In the genomic region with DNA sequence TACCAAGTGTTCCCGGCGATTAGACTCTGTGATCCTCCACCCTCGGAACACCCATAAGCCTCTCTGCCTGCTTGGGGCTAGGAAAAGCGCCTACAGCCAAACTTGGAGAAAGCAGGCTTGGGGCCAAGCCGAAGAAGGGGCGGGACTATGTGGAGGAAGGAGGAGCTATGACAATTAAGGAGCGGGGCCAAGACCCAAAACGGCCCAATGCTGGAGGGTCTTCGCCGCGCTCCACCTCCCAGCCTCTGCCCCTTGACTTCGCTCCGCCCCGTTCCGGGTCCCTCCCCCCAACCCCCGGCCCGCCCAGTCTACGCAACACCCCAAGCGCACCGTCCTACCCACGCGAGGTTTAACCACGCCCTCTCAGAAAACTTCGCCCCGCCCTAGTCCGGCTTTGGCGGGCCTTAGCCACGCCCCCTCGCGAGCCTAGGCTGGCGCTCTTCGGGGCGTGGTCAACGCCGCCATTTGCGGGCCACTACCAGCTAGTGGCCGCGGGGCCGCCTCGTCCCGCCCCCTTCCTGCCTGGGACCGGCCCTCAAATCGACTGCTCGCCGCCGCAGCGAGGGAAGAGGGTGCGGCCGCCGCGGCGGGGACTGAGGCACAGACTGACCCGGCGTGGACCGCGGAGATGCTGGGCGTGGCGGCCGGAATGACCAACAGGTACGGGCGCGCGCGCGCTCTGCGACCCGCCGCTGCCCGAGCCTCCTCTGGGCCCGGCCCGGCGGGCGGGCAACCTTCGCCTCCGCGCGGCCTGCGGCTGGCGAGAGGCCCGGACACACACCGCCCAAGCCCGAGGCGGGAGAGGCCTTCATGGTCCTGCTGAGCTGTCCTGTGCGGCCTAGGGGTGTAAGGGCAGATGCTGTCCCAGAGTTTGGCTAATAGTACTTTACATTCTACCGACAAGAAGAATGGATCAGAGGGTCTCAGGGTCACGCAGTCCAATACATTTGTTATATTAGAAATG, we compare ENCODE assay signal across 8 mouse cellular contexts. TPM values are rescaled to one million over a fixed set of nuclear protein-coding genes. Genes with fewer than 3 reads are reported as not detected.
DNase-seq lines count a peak whose midpoint lies in the region; ATAC-seq and TF ChIP-seq lines count a peak whose summit lies in the region.

Lims1 (plus strand) TSS at position 439 of the 964 bp plus-strand sequence.

- ATAC-seq in embryonic facial prominence, embryonic 14.5 days (ENCODE audit: low read depth), result peak; percentile 98
- ATAC-seq in limb, embryonic 13.5 days (ENCODE audit: low FRiP score, low read depth), result peak; percentile 100
- peak; percentile 98 for ATAC-seq in midbrain, embryonic 16.5 days

- no peak; the same call in 1 of the 2 replicates for TF ChIP-seq EP300 in heart, adult 2 months (IDR thresholded peaks at IDR 0.05; ENCODE audit: insufficient read depth, low read depth, low read length)

- peaks cover 17% of the 10 kb centered on the region for H3K4me1 ChIP-seq in embryonic facial prominence, embryonic 14.5 days (ENCODE audit: control insufficient read depth, insufficient read depth, low read length)
- peaks cover 5% of the 10 kb centered on the region for H3K4me1 ChIP-seq in heart, adult 2 months (ENCODE audit: control insufficient read depth, insufficient read depth, low read length)
- H3K4me1 ChIP-seq in limb, embryonic 13.5 days, result peaks cover 24% of the 10 kb centered on the region
- H3K4me1 ChIP-seq in midbrain, embryonic 16.5 days (ENCODE audit: control insufficient read depth, insufficient read depth, low read length), result peaks cover 22% of the 10 kb centered on the region

- peak within 1 kb of the TSS; percentile 87 for H3K4me3 ChIP-seq in embryonic facial prominence, embryonic 14.5 days (ENCODE audit: low read depth, low read length)
- peak within 1 kb of the TSS; percentile 64 for H3K4me3 ChIP-seq in heart, adult 2 months
- peak within 1 kb of the TSS; percentile 87 for H3K4me3 ChIP-seq in limb, embryonic 13.5 days
- peak within 1 kb of the TSS; percentile 92 for H3K4me3 ChIP-seq in midbrain, embryonic 16.5 days (ENCODE audit: low read depth, low read length)

- no peaks in the 10 kb centered on the region for H3K79me2 ChIP-seq in heart, adult 2 months (replicated peaks; ENCODE audit: control insufficient read depth, insufficient read depth, low read length)

- peak within 1 kb of the TSS; percentile 87 for H3K9ac ChIP-seq in embryonic facial prominence, embryonic 14.5 days (ENCODE audit: low read depth, low read length)
- peak within 1 kb of the TSS; percentile 84 for H3K9ac ChIP-seq in heart, adult 2 months (ENCODE audit: low read depth, low read length)
- peak within 1 kb of the TSS; percentile 87 for H3K9ac ChIP-seq in limb, embryonic 13.5 days
- peak within 1 kb of the TSS; percentile 91 for H3K9ac ChIP-seq in midbrain, embryonic 16.5 days (ENCODE audit: low read depth, low read length)

- H3K9me3 ChIP-seq in embryonic facial prominence, embryonic 14.5 days (ENCODE audit: control insufficient read depth, low read length), result no peaks in the 10 kb centered on the region
- no peaks in the 10 kb centered on the region for H3K9me3 ChIP-seq in limb, embryonic 13.5 days
- H3K9me3 ChIP-seq in midbrain, embryonic 16.5 days (replicated peaks; ENCODE audit: control insufficient read depth, low read length, poor library complexity, severe bottlenecking), result no peaks in the 10 kb centered on the region; the same call in 1 of the 2 replicates

- peak within 1 kb of the TSS; percentile 67 for H3K4me2 ChIP-seq in embryonic facial prominence, embryonic 14.5 days (ENCODE audit: low read depth, low read length)
- H3K4me2 ChIP-seq in limb, embryonic 13.5 days (replicated peaks), result peak within 1 kb of the TSS; percentile 64
- H3K4me2 ChIP-seq in midbrain, embryonic 16.5 days (ENCODE audit: low read length), result peak within 1 kb of the TSS; percentile 67

- H3K27me3 ChIP-seq in embryonic facial prominence, embryonic 14.5 days (replicated peaks; ENCODE audit: control insufficient read depth, insufficient read depth, low read length), result no peaks in the 10 kb centered on the region
- no peaks in the 10 kb centered on the region for H3K27me3 ChIP-seq in heart, adult 2 months (ENCODE audit: control insufficient read depth, insufficient read depth, low read length)
- H3K27me3 ChIP-seq in limb, embryonic 13.5 days, result no peaks in the 10 kb centered on the region
- no peaks in the 10 kb centered on the region for H3K27me3 ChIP-seq in midbrain, embryonic 16.5 days (ENCODE audit: control insufficient read depth, insufficient read depth, low read depth, low read length)

- intact Hi-C loops in heart, adult 2 months (cut with DNase I), result loop anchor here (2.0 kb wide), 1 partner anchor 31 kb away; no protein-coding TSS in a partner anchor

- TF ChIP-seq POLR2A in heart, adult 2 months (IDR thresholded peaks at IDR 0.05; ENCODE audit: insufficient read depth, low read depth, low read length), result peak; percentile 89

- no peaks in the 10 kb centered on the region for H3K36me3 ChIP-seq in embryonic facial prominence, embryonic 14.5 days (ENCODE audit: control insufficient read depth, insufficient read depth, low read length)
- H3K36me3 ChIP-seq in heart, adult 2 months (ENCODE audit: control insufficient read depth, insufficient read depth, low read length), result no peaks in the 10 kb centered on the region; the same call in 1 of the 2 replicates
- H3K36me3 ChIP-seq in limb, embryonic 13.5 days, result no peaks in the 10 kb centered on the region
- no peaks in the 10 kb centered on the region for H3K36me3 ChIP-seq in midbrain, embryonic 16.5 days (ENCODE audit: control insufficient read depth, insufficient read depth, low read length)

- TF ChIP-seq CTCF in heart, adult 2 months (IDR thresholded peaks at IDR 0.05), result no peak

- DNase-seq in 3T3-L1 (ENCODE audit: low read depth, low spot score), result peak; percentile 99
- peak; percentile 93 to 97 for DNase-seq in adrenal gland, postnatal 4 days (ENCODE audit: low spot score in 2 of 2)
- peak; percentile 98 for DNase-seq in embryonic facial prominence, embryonic 14.5 days (ENCODE audit: low spot score)
- DNase-seq in heart, adult 2 months, result peak; percentile 99 to 100
- peak; percentile 98 to 99 for DNase-seq in kidney, adult 8-10 months
- peak; percentile 98 to 99 for DNase-seq in spleen, postnatal 10 days (ENCODE audit: low spot score in 2 of 2)

- H3K27ac ChIP-seq in embryonic facial prominence, embryonic 14.5 days (replicated peaks; ENCODE audit: low read depth, low read length), result peak within 1 kb of the TSS; percentile 91
- peak within 1 kb of the TSS; percentile 88 for H3K27ac ChIP-seq in heart, adult 2 months
- H3K27ac ChIP-seq in limb, embryonic 13.5 days, result peak within 1 kb of the TSS; percentile 81
- peak within 1 kb of the TSS; percentile 82 for H3K27ac ChIP-seq in midbrain, embryonic 16.5 days (ENCODE audit: low read length)

- 0% methylated on average over 35 of the region's 86 CpGs for WGBS in embryonic facial prominence, embryonic 14.5 days
- under 1% methylated on average over 85 of the region's 86 CpGs for WGBS in heart, adult 2 months
- WGBS in limb, embryonic 13.5 days, result under 1% methylated on average over 78 of the region's 86 CpGs
- whole genome bisulfite sequencing in midbrain, embryonic 16.5 days, result under 1% methylated on average over 85 of the region's 86 CpGs

RNA-seq across cellular contexts. Expression of gene Lims1, which starts in this region (rescaled TPM):
- 10 to 100 TPM; 78.3 to 80.1 TPM for total RNA-seq in adrenal gland, postnatal 4 days (2021)
- polyA plus RNA-seq in embryonic facial prominence, embryonic 14.5 days (2014; fragmentation: Nextera tagmentation; extraction: Ambion mirVana), result 121 and 135 TPM in 2 replicates
- 100 to 1,000 TPM; 144 to 155 TPM for total RNA-seq in heart, adult 2 months (2021)
- polyA plus RNA-seq in heart, adult 2 months (2012; rRNA removed), result 25.6 and 64.3 TPM in 2 replicates
- polyA plus RNA-seq in limb, embryonic 13.5 days (2015; fragmentation: Nextera tagmentation; extraction: Ambion mirVana), result 141 and 147 TPM in 2 replicates
- 47.1 and 54.0 TPM in 2 replicates for polyA plus RNA-seq in midbrain, embryonic 16.5 days (2015; fragmentation: Nextera tagmentation; extraction: Ambion mirVana)

Comparison
In these comparisons a context has a peak if more than half of its experiments do, and no peak if none do; other contexts are left out.
1. Peak in every context shown above with its lines: DNase-seq, ATAC-seq, H3K4me3 ChIP-seq and H3K27ac ChIP-seq.